ENCODE assay signal across 11 mouse cellular contexts in the genomic region with DNA sequence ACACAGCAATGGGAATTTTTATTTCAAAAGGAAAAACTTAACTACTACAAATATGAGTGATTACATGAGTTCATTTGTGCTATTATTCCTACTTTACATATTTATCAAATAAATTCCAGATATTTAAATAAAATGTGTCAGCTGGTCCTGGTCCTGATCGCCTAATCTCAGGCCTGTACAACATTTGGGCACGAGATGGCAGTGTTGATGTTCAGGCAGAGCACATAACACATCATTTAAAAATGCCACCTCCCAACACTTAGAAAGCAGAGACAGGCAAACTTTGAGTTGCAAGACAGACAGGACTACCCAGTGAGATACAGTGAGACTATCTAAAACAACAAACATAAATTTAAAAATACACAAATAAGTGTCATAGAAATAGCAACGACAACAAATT. TPM values are rescaled to one million over a fixed set of nuclear protein-coding genes. Genes with fewer than 3 reads are reported as not detected.
A peak's percentile ranks its signal among the peaks of the same experiment; 100 is the strongest.
DNase-seq lines count a peak whose midpoint lies in the region; ATAC-seq and TF ChIP-seq lines count a peak whose summit lies in the region.
"Had no signal": no experiment of that assay in that cellular context is flagged by ENCODE, and none has a peak within 500 bp of the region (broad histone marks: within the 10 kb centered on the region; RNA-seq: fewer than 3 reads in every experiment).

No protein-coding gene starts in this region.

- no peaks in the 10 kb centered on the region for H3K27me3 ChIP-seq in embryonic facial prominence, embryonic 11.5 days (ENCODE audit: control insufficient read depth, insufficient read depth, low read length)
- H3K27me3 ChIP-seq in embryonic facial prominence, embryonic 10.5 days (replicated peaks; ENCODE audit: low read depth, poor library complexity, severe bottlenecking): no peaks in the 10 kb centered on the region
- H3K27me3 ChIP-seq in liver, adult 2 months (ENCODE audit: control insufficient read depth, insufficient read depth, low read length): no peaks in the 10 kb centered on the region
- H3K27me3 ChIP-seq in liver, embryonic 12.5 days (replicated peaks): no peaks in the 10 kb centered on the region
- H3K27me3 ChIP-seq: stomach, embryonic 15.5 days had no signal

- no peak overlapping the region for H3K4me3 ChIP-seq in embryonic facial prominence, embryonic 11.5 days (ENCODE audit: low read depth, low read length)
- no peak overlapping the region for H3K4me3 ChIP-seq in embryonic facial prominence, embryonic 10.5 days
- H3K4me3 ChIP-seq in liver, adult 2 months (ENCODE audit: insufficient read depth, low read depth, low read length): no peak overlapping the region
- H3K4me3 ChIP-seq in liver, embryonic 12.5 days: no peak overlapping the region
- H3K4me3 ChIP-seq: hindbrain, embryonic 10.5 days; stomach, embryonic 15.5 days had no signal

- TF ChIP-seq CTCF in liver, adult 2 months (IDR thresholded peaks at IDR 0.05; ENCODE audit: low read depth, low read length): peak; percentile 49

- no peaks in the 10 kb centered on the region for H3K36me3 ChIP-seq in embryonic facial prominence, embryonic 11.5 days (replicated peaks; ENCODE audit: control insufficient read depth, insufficient read depth, low read depth, low read length)
- H3K36me3 ChIP-seq in embryonic facial prominence, embryonic 10.5 days (replicated peaks): no peaks in the 10 kb centered on the region
- no peaks in the 10 kb centered on the region for H3K36me3 ChIP-seq in liver, adult 2 months (ENCODE audit: control insufficient read depth, insufficient read depth, low read length)
- H3K36me3 ChIP-seq in liver, embryonic 12.5 days: no peaks in the 10 kb centered on the region
- H3K36me3 ChIP-seq: hindbrain, embryonic 10.5 days; stomach, embryonic 15.5 days had no signal

- 44% methylated on average over 3 of the region's 3 CpGs for WGBS in embryonic facial prominence, embryonic 11.5 days
- WGBS in embryonic facial prominence, embryonic 10.5 days: 49% methylated on average over 3 of the region's 3 CpGs
- 41% methylated on average over 3 of the region's 3 CpGs for WGBS in liver, adult 2 months
- 52% methylated on average over 3 of the region's 3 CpGs for WGBS in liver, embryonic 12.5 days (ENCODE audit: insufficient replicate concordance)

- DNase-seq in embryonic facial prominence, embryonic 11.5 days (ENCODE audit: low spot score): peak; percentile 23
- DNase-seq in embryonic facial prominence, embryonic 10.5 days (ENCODE audit: low spot score): no peak
- DNase-seq in liver, adult 2 months (ENCODE audit: extremely low read depth, low read depth, low spot score): peak; percentile 26
- DNase-seq in ES-CJ7 (ENCODE audit: low read depth, low spot score): peak; percentile 46
- peak; percentile 19 for DNase-seq in lung, postnatal 36 days
- DNase-seq in cerebellum, adult 9-10 months: no peak
- DNase-seq: left cerebral cortex, postnatal 4 days had no signal

- H3K9ac ChIP-seq in embryonic facial prominence, embryonic 11.5 days (replicated peaks; ENCODE audit: low read length): no peak overlapping the region
- no peak overlapping the region for H3K9ac ChIP-seq in liver, adult 2 months (ENCODE audit: low read depth, low read length)
- no peak overlapping the region for H3K9ac ChIP-seq in liver, embryonic 12.5 days
- H3K9ac ChIP-seq: stomach, embryonic 15.5 days had no signal

- H3K27ac ChIP-seq in embryonic facial prominence, embryonic 11.5 days (replicated peaks; ENCODE audit: low read depth, low read length): no peak overlapping the region
- H3K27ac ChIP-seq in embryonic facial prominence, embryonic 10.5 days (replicated peaks): no peak overlapping the region
- H3K27ac ChIP-seq in liver, adult 2 months (replicated peaks; ENCODE audit: insufficient read depth, low read depth, low read length): no peak overlapping the region
- no peak overlapping the region for H3K27ac ChIP-seq in liver, embryonic 12.5 days
- H3K27ac ChIP-seq: hindbrain, embryonic 10.5 days; stomach, embryonic 15.5 days had no signal

- H3K4me1 ChIP-seq in embryonic facial prominence, embryonic 11.5 days (ENCODE audit: control insufficient read depth, insufficient read depth, low read length): no peaks in the 10 kb centered on the region
- H3K4me1 ChIP-seq in embryonic facial prominence, embryonic 10.5 days: peaks cover 22% of the 10 kb centered on the region
- H3K4me1 ChIP-seq in liver, adult 2 months (ENCODE audit: control insufficient read depth, insufficient read depth, low read length): peaks cover 3% of the 10 kb centered on the region; the same call in 1 of the 2 replicates
- peaks cover 39% of the 10 kb centered on the region for H3K4me1 ChIP-seq in liver, embryonic 12.5 days
- H3K4me1 ChIP-seq: stomach, embryonic 15.5 days had no signal

- no peaks in the 10 kb centered on the region for H3K9me3 ChIP-seq in embryonic facial prominence, embryonic 11.5 days (replicated peaks; ENCODE audit: control insufficient read depth, low read length)
- H3K9me3 ChIP-seq in embryonic facial prominence, embryonic 10.5 days: no peaks in the 10 kb centered on the region
- H3K9me3 ChIP-seq in liver, embryonic 12.5 days (replicated peaks): no peaks in the 10 kb centered on the region
- H3K9me3 ChIP-seq: hindbrain, embryonic 10.5 days; stomach, embryonic 15.5 days had no signal

- H3K79me2 ChIP-seq in liver, adult 2 months (ENCODE audit: control insufficient read depth, insufficient read depth, low read length): peaks cover under 1% of the 10 kb centered on the region; the same call in 1 of the 2 replicates

- ATAC-seq in embryonic facial prominence, embryonic 11.5 days (replicated peaks; ENCODE audit: insufficient number of reproducible peaks, low FRiP score, low TSS enrichment, low read depth): no peak
- no peak for ATAC-seq in liver, embryonic 12.5 days
- no peak for ATAC-seq in activated CD4-positive, CD25-positive, alpha-beta regulatory T cell, adult 4 months

- no peak overlapping the region for H3K4me2 ChIP-seq in embryonic facial prominence, embryonic 11.5 days (ENCODE audit: low read depth, low read length)
- no peak overlapping the region for H3K4me2 ChIP-seq in liver, embryonic 12.5 days
- H3K4me2 ChIP-seq: stomach, embryonic 15.5 days had no signal

- TF ChIP-seq POLR2A in liver, adult 2 months (IDR thresholded peaks at IDR 0.05; ENCODE audit: extremely low read depth, insufficient read depth, low read length): no peak

RNA-seq across cellular contexts. Expression of a gene that starts 5.0 kb away (rescaled TPM):
- polyA plus RNA-seq in embryonic facial prominence, embryonic 11.5 days (2014; fragmentation: Nextera tagmentation; extraction: Ambion mirVana): 34.9 and 36.0 TPM in 2 replicates
- polyA plus RNA-seq in embryonic facial prominence, embryonic 10.5 days (2016; fragmentation: Nextera tagmentation; extraction: Ambion mirVana): 35.5 and 38.6 TPM in 2 replicates
- total RNA-seq in liver, adult 2 months (2014; rRNA removed): 4.1 and 9.8 TPM in 2 replicates
- 8.3 and 11.0 TPM in 2 replicates for polyA plus RNA-seq in liver, adult 2 months (2012; rRNA removed)
- 88.0 and 88.7 TPM in 2 replicates for polyA plus RNA-seq in liver, embryonic 12.5 days (2016; fragmentation: Nextera tagmentation; extraction: Ambion mirVana)
- 10 to 100 TPM; 55.0 to 73.8 TPM for polyA plus RNA-seq in activated CD4-positive, CD25-positive, alpha-beta regulatory T cell, adult 4 months (2017; shearing (Covaris generic))

RNA-seq across cellular contexts. Expression of a gene that starts 57.3 kb away (rescaled TPM):
- 85.1 and 92.1 TPM in 2 replicates for polyA plus RNA-seq in embryonic facial prominence, embryonic 11.5 days (2014; fragmentation: Nextera tagmentation; extraction: Ambion mirVana)
- polyA plus RNA-seq in embryonic facial prominence, embryonic 10.5 days (2016; fragmentation: Nextera tagmentation; extraction: Ambion mirVana): 74.2 and 74.8 TPM in 2 replicates
- 15.0 and 15.2 TPM in 2 replicates for total RNA-seq in liver, adult 2 months (2014; rRNA removed)
- polyA plus RNA-seq in liver, adult 2 months (2012; rRNA removed): 10.8 and 15.0 TPM in 2 replicates
- polyA plus RNA-seq in liver, embryonic 12.5 days (2016; fragmentation: Nextera tagmentation; extraction: Ambion mirVana): 32.8 and 36.9 TPM in 2 replicates
- 10 to 100 TPM; 65.5 to 74.7 TPM for polyA plus RNA-seq in activated CD4-positive, CD25-positive, alpha-beta regulatory T cell, adult 4 months (2017; shearing (Covaris generic))

Comparison
In these comparisons a context has a peak if more than half of its experiments do, and no peak if none do; other contexts are left out.
1. DNase-seq: peak in embryonic facial prominence, embryonic 11.5 days (single experiment), liver, adult 2 months (single experiment), ES-CJ7 (single experiment) and lung, postnatal 36 days (single experiment); none in embryonic facial prominence, embryonic 10.5 days (single experiment) and cerebellum, adult 9-10 months (single experiment).